Mouse (Mus musculus) hindbrain, embryonic 15.5 days (tissue): ENCODE data around the gene Eno3. TPM values are rescaled to one million over a fixed set of nuclear protein-coding genes. Genes with fewer than 3 reads are reported as not detected.

Experiments
- ATAC-seq: fragments of 200-750 bp; cut with Nextera tagmentation; 2 replicates; pipeline ENCODE4 v1.8.0; 2017; ENCODE audit warnings: low read depth, moderate number of reproducible peaks, moderate TSS enrichment; ENCODE audit not compliant: low FRiP score
- H3K27ac ChIP-seq: fragments of 300-500 bp; sonication (generic); replicated peaks from 2 replicates; pipeline ENCODE4 v1.5.1; 2015; ENCODE audit warnings: mild to moderate bottlenecking, inconsistent platforms
- H3K27me3 ChIP-seq: fragments of 300-500 bp; sonication (generic); 2 replicates; pipeline ENCODE4 v1.6.1; 2015; ENCODE audit warnings: control low read depth, inconsistent platforms
- H3K36me3 ChIP-seq: fragments of 300-500 bp; sonication (generic); 2 replicates; pipeline ENCODE4 v1.6.1; 2015; ENCODE audit warnings: control low read depth, inconsistent platforms
- H3K4me1 ChIP-seq: fragments of 300-500 bp; sonication (generic); replicated peaks from 2 replicates; pipeline ENCODE4 v1.6.1; 2015; ENCODE audit warnings: control low read depth, inconsistent platforms
- H3K4me2 ChIP-seq: fragments of 300-500 bp; sonication (generic); 2 replicates; pipeline ENCODE4 v1.6.1; 2015; ENCODE audit warnings: moderate library complexity, mild to moderate bottlenecking, inconsistent platforms
- H3K4me3 ChIP-seq: fragments of 300-500 bp; sonication (generic); 2 replicates; pipeline ENCODE4 v1.5.1; 2015; ENCODE audit warnings: mild to moderate bottlenecking, inconsistent platforms
- H3K9ac ChIP-seq: fragments of 300-500 bp; sonication (generic); 2 replicates; pipeline ENCODE4 v1.6.1; 2015; ENCODE audit warnings: inconsistent platforms
- H3K9me3 ChIP-seq: fragments of 300-500 bp; sonication (generic); 2 replicates; pipeline ENCODE4 v1.6.1; 2016; ENCODE audit warnings: control low read depth, inconsistent platforms
- WGBS: fragments of 180-500 bp; shearing (Covaris S2); methylation state at CpG from one replicate; pipeline ENCODE4 v1.1.7; 2015; 5-methylcytosine and 5-hydroxymethylcytosine counted together
- polyA plus RNA-seq: library from polyadenylated mRNA; unstranded; fragments of >200 nt; fragmentation: Nextera tagmentation; extraction: Ambion mirVana; gene quantifications from 2 replicates; pipeline ENCODE4 v1.2.1, GENCODE M21; 2015

Eno3 gene
- polyA plus RNA-seq, 1 experiment from 2014 or later: 6.7 TPM

- peak overlapping the region; percentile 68 for H3K4me3 ChIP-seq
- 92% methylated on average over 12 of the region's 12 CpGs for WGBS
- H3K4me2 ChIP-seq: peak overlapping the region; percentile 89
- H3K9me3 ChIP-seq: no peaks in the 10 kb centered on the region
- peak overlapping the region; percentile 96 for H3K9ac ChIP-seq
- H3K27me3 ChIP-seq: no peaks in the 10 kb centered on the region
- peaks cover 40% of the 10 kb centered on the region for H3K36me3 ChIP-seq
- peaks cover 36% of the 10 kb centered on the region for H3K4me1 ChIP-seq
- ATAC-seq: no peak
- H3K27ac ChIP-seq: peak overlapping the region; percentile 92; the same call in 1 of the 2 replicates
These were observed 11.3 kb upstream of the Eno3 start for GRCm38 (mm10) chr11:70645461-70646258.

- no peaks in the 10 kb centered on the region for H3K27me3 ChIP-seq
- H3K27ac ChIP-seq: peak overlapping the region; percentile 92
- H3K4me3 ChIP-seq: peak overlapping the region; percentile 68
- ATAC-seq: no peak; the same call in 1 of the 2 replicates
- H3K4me2 ChIP-seq: peak overlapping the region; percentile 89
- peaks cover 41% of the 10 kb centered on the region for H3K4me1 ChIP-seq
- peaks cover 45% of the 10 kb centered on the region for H3K36me3 ChIP-seq
- 20% methylated on average over 3 of the region's 3 CpGs for WGBS
- no peaks in the 10 kb centered on the region for H3K9me3 ChIP-seq
- H3K9ac ChIP-seq: peak overlapping the region; percentile 96
These were observed 10.8 kb upstream of the Eno3 start for GRCm38 (mm10) chr11:70646259-70646555.

GRCm38 (mm10) chr11:70646691-70647650, 10.0 kb upstream of the Eno3 start, which contains the start of the genes Rnf167 and Slc25a11:
TSS of gene Rnf167 (plus strand) at chr11:70647235.
TSS of gene Slc25a11 (minus strand) at chr11:70647479.
- H3K9ac ChIP-seq: peak within 1 kb of the TSS; percentile 96
- H3K9me3 ChIP-seq: no peaks in the 10 kb centered on the region
- under 1% methylated on average over 63 of the region's 63 CpGs for WGBS
- H3K27me3 ChIP-seq: no peaks in the 10 kb centered on the region
- H3K27ac ChIP-seq: peak within 1 kb of the TSS; percentile 97
- H3K36me3 ChIP-seq: peaks cover 51% of the 10 kb centered on the region
- H3K4me2 ChIP-seq: peak within 1 kb of the TSS; percentile 96
- H3K4me3 ChIP-seq: peak within 1 kb of the TSS; percentile 68
- peaks cover 48% of the 10 kb centered on the region for H3K4me1 ChIP-seq
- ATAC-seq: peak; percentile 94

DNA sequence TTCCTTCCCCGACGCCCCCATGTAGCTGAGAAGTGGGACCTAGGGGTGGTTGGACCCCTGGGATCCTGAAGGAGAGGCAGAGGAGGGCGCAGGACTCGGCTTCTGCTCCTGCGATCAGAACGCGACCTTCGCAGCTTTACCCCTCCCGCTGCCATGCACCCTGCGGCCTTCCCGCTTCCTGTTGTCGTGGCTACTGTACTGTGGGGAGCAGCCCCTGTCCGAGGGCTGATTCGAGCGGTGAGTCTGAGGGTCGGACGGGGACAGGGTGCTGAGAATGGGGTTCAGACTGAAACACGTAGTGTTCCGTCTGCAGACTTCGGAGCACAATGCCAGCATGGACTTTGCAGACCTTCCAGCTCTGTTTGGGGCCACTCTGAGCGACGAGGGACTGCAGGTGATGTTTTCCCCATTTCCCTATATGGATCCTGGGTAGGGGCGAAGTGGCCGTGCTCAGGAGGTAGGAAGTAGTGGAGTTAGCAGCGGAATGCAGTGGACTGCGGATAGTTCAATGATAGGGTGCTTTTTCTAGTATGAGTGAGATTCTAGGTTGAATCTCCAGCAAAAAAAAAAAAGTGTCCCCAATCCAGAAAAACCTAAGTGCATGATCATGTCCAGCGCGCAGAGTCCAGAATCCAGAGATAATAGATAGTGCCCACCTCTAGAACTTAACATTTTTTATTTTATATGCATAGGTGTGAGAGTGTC, 9.1 kb upstream of the Eno3 start:
- Histone ChIP-seq H3K27me3 (no peaks in the 10 kb centered on the region), H3K9me3 (no peaks in the 10 kb centered on the region), H3K4me3 (peak overlapping the region; percentile 68), H3K4me2 (peak overlapping the region; percentile 96), H3K4me1 (peaks cover 57% of the 10 kb centered on the region), H3K27ac (peak overlapping the region; percentile 97), H3K9ac (peak overlapping the region; percentile 66), H3K36me3 (peaks cover 51% of the 10 kb centered on the region)
- ATAC-seq: peak; percentile 17; the same call in 1 of the 2 replicates
- 5% methylated on average over 28 of the region's 28 CpGs for WGBS

DNA sequence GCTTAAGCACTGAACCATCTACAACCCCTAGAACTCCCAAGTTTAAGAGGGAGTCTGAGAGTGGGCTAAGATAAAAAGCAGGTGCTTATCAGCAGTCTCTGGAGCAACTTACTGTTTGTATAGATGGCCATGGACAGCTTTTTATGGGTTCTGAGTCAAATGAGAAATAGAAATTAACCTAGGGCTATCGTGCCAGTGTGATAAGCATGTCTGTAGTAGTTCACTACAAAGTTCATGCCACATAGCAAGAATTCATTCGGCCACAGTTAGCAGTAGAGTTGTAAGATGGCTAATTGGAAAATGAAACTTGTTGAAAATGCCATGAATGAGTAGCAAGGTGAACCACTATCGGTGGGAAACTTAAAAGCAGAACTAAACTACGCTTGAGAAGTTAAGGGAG, 8.5 kb upstream of the Eno3 start:
- Histone ChIP-seq H3K4me1 (peaks cover 63% of the 10 kb centered on the region), H3K27me3 (no peaks in the 10 kb centered on the region), H3K9ac (peak overlapping the region; percentile 66; the same call in 1 of the 2 replicates), H3K4me3 (peak overlapping the region; percentile 68), H3K4me2 (peak overlapping the region; percentile 96), H3K27ac (no peak overlapping the region), H3K36me3 (peaks cover 49% of the 10 kb centered on the region), H3K9me3 (no peaks in the 10 kb centered on the region)
- no peak for ATAC-seq
- 86% methylated on average over 4 of the region's 4 CpGs for WGBS

DNA sequence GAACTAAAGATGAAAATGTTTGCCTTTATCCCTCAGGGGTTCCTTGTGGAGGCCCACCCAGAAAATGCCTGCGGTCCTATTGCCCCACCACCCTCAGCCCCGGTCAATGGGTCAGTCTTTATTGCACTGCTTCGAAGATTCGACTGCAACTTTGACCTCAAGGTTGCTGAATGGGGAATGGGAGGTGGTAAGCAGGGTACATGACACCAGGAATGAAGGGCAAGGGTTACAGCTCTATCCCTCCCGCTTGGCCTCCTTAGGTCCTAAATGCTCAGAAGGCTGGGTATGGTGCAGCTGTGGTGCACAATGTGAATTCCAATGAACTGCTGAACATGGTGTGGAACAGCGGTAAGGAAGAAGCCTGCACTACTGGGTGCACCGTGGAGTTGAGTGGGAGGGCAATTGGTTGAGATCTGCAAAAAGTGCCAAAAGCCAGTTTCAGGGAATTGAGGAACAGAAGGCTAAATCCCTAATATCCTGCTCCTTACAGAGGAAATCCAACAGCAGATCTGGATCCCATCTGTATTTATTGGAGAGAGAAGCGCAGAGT, 7.7 kb upstream of the Eno3 start:
- 80% methylated on average over 8 of the region's 8 CpGs for WGBS
- Histone ChIP-seq H3K9me3 (no peaks in the 10 kb centered on the region), H3K27ac (no peak overlapping the region), H3K4me2 (peak overlapping the region; percentile 96; the same call in 1 of the 2 replicates), H3K27me3 (no peaks in the 10 kb centered on the region), H3K9ac (no peak overlapping the region), H3K4me3 (no peak overlapping the region), H3K4me1 (peaks cover 63% of the 10 kb centered on the region), H3K36me3 (peaks cover 43% of the 10 kb centered on the region)
- no peak for ATAC-seq

GRCm38 (mm10) chr11:70650322-70651175, 6.5 kb upstream of the Eno3 start:
- 82% methylated on average over 12 of the region's 12 CpGs for WGBS
- peaks cover 61% of the 10 kb centered on the region for H3K4me1 ChIP-seq
- H3K36me3 ChIP-seq: peaks cover 34% of the 10 kb centered on the region
- no peak overlapping the region for H3K4me2 ChIP-seq
- no peak overlapping the region for H3K9ac ChIP-seq
- no peaks in the 10 kb centered on the region for H3K9me3 ChIP-seq
- no peak for ATAC-seq
- H3K27ac ChIP-seq: no peak overlapping the region
- no peak overlapping the region for H3K4me3 ChIP-seq
- H3K27me3 ChIP-seq: no peaks in the 10 kb centered on the region

DNA sequence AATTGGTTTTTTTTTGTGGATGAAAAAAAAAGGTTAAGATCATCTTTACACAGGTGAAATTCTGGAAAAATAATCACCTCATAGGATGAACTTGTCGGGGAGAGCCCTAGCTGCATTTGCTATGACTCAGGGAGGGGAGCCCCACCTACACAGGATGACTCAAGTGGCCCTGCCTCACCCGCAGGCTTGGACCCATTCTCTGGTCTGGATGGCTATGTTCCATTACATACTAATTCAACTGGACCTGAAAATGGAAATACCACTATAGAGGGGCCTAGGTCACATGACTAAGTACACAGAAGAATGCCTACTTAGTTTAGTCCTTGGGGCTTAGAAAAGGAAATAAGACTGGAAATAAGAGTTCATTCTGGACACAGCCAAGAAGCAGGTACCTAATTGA, 5.6 kb upstream of the Eno3 start:
- H3K4me2 ChIP-seq: no peak overlapping the region
- peaks cover 61% of the 10 kb centered on the region for H3K4me1 ChIP-seq
- H3K36me3 ChIP-seq: peaks cover 34% of the 10 kb centered on the region
- no peak overlapping the region for H3K9ac ChIP-seq
- no peaks in the 10 kb centered on the region for H3K27me3 ChIP-seq
- H3K27ac ChIP-seq: no peak overlapping the region
- H3K9me3 ChIP-seq: no peaks in the 10 kb centered on the region
- no peak for ATAC-seq
- no peak overlapping the region for H3K4me3 ChIP-seq
- WGBS: 85% methylated on average over 2 of the region's 2 CpGs

DNA sequence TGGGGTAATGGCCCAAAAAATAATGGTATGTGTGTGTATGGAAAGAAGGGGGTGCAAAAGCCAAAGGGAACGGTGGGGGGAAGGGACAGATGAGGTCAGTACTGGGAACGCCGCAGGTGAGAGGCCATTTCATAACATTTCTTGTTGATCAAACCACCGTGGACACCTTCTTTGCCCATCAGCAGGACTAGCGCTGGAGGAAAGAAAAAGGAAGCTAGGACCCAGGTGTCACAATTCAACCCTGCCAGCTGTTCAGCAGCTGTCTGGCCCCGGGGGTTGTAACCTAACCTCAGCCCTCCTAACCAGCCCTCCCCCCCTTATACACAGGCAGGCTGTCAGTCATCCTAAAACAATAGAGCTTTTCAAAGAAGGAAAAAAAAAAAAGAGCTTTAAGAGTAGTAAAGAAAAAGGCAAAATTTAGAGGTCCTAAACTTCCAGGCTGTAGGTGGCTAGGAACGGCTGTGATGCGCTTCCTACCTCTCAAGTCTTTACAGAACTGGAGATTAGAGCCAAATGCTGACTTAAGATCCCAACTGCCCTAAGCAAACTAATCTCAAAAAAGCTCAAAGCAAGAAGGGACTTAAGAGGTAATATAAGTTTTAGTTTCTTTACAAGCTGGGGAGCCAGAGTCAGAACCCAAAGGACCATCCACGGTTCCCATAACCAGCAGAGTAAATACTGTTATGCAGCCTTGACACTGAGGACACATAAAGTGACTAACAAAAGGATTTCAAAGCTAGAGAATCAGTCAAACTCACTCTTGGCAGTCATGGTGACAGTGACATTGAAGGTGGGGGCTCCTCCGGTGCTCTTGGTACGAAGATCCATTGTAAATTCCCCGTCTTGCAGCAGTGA, 4.7 kb upstream of the Eno3 start:
- H3K4me3 ChIP-seq: peak overlapping the region; percentile 98
- peak overlapping the region; percentile 98; the same call in 1 of the 2 replicates for H3K9ac ChIP-seq
- 73% methylated on average over 12 of the region's 12 CpGs for WGBS
- H3K36me3 ChIP-seq: peaks cover 34% of the 10 kb centered on the region
- no peaks in the 10 kb centered on the region for H3K27me3 ChIP-seq
- H3K4me1 ChIP-seq: peaks cover 66% of the 10 kb centered on the region
- ATAC-seq: no peak
- H3K4me2 ChIP-seq: peak overlapping the region; percentile 77
- no peak overlapping the region for H3K27ac ChIP-seq
- no peaks in the 10 kb centered on the region for H3K9me3 ChIP-seq

DNA sequence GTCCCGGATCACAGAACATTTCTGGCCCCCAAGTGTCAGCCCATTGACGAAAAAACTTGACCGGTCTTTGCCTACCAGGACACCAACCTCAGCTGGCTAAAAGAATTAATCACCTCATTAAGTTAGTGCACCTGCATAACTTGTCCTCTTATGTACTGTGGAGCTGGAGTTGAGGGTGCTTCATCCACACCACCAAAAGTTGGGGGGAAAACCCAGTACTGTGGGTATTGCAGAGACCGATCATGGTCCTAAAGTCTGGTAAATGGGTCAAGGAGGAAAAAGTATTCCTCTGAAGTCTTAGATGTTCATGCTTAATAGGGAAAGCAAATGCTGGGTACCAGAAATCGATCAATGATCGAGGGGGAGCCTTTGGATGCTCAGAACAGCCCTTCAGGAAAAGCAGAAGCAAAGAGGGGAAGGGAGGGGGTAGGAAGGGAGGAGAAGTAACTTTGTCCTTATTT, 4.1 kb upstream of the Eno3 start:
- H3K9ac ChIP-seq: peak overlapping the region; percentile 98
- H3K4me3 ChIP-seq: peak overlapping the region; percentile 98
- 66% methylated on average over 6 of the region's 6 CpGs for WGBS
- H3K4me2 ChIP-seq: peak overlapping the region; percentile 77
- H3K9me3 ChIP-seq: no peaks in the 10 kb centered on the region
- H3K27ac ChIP-seq: peak overlapping the region; percentile 98
- peaks cover 34% of the 10 kb centered on the region for H3K36me3 ChIP-seq
- ATAC-seq: no peak
- H3K27me3 ChIP-seq: no peaks in the 10 kb centered on the region
- H3K4me1 ChIP-seq: peaks cover 62% of the 10 kb centered on the region
